Mouse (Mus musculus) gastrocnemius, postnatal 36 days (tissue): ENCODE data around the gene Ism1. TPM values are rescaled to one million over a fixed set of nuclear protein-coding genes. Genes with fewer than 3 reads are reported as not detected.

Source experiments
- DNase-seq, 2 experiments: peaks; one replicate each; pipeline ENCODE4 v3.0.0; 2022
- intact Hi-C: fragments of 180-260 bp; cut with DNase I; formaldehyde crosslinking; loops from one replicate; pipeline ENCODE4 v1.15.1; 2025
- total RNA-seq, 2 experiments: library from RNA; stranded (reverse); gene quantifications; 2 replicates each; pipeline ENCODE4 v1.2.3; 2021

Gene Ism1
- total RNA-seq, 2 experiments from 2014 or later, result 0.74 TPM

GRCm38 (mm10) chr2:139792345-139793120 lies 114.6 kb downstream of the Ism1 start:
- intact Hi-C loops, result no loop called here
- DNase-seq, result no peak

- DNase-seq, result no peak
- intact Hi-C loops, result no loop called here
Measured at GRCm38 (mm10) chr2:139804041-139804440, 126.1 kb downstream of the Ism1 start.

- intact Hi-C loops, result no loop called here
- DNase-seq, result no peak
Measured at GRCm38 (mm10) chr2:139807887-139808286, 129.9 kb downstream of the Ism1 start.

Other genes with a start within 250 kb of the Ism1 start
- gene Sptlc3, start 184.3 kb upstream of the Ism1 start, total RNA-seq, result not detected